Mouse (Mus musculus): ENCODE results near the gene Actr3b. TPM values are rescaled to one million over a fixed set of nuclear protein-coding genes. Genes with fewer than 3 reads are reported as not detected.
"Not testable (repeated sequence)": the region's sequence is repeated elsewhere in the genome, so short reads cannot be mapped to it uniquely, and the experiment has no call there.

Gene Actr3b
- total and polyA plus RNA-seq, 3 experiments = 5.6 to 13.5 (median 7.7) TPM

DNA sequence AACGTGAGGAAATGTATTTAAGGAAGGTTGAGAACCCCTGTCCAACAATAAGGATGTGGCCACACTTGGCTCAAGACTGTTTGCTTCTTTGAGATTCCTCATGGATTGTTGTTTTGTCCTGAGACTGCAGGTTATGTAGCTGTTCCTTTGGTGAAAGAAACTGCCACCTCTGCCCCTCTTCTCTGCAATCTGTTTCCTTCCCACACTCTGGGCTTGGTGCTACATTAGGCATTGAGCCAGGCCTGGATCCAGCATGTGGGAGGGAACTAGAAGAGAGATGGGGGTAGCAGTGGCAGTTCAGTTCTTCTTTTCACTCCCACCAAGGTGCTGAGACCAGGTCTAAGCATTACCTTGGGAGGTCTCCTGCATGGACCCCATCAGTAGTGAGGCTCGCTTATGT is 23.9 kb upstream of the Actr3b start:
- no peak for ATAC-seq (ENCODE audit: extremely low read depth, insufficient number of reproducible peaks, low FRiP score, poor library complexity, severe bottlenecking)
- H3K27me3 ChIP-seq (ENCODE audit: insufficient read depth, low read length) = peaks cover 15% of the 10 kb centered on the region; the same call in 1 of the 2 replicates
- H3K9me3 ChIP-seq (replicated peaks) = no peaks in the 10 kb centered on the region
- no peak overlapping the region for H3K4me3 ChIP-seq (ENCODE audit: low read depth, low read length)
- peaks cover 61% of the 10 kb centered on the region for H3K4me1 ChIP-seq (ENCODE audit: insufficient read depth, low read depth, low read length)
- no peak for DNase-seq (ENCODE audit: low spot score)
- TF ChIP-seq TAL1 (conservative IDR thresholded peaks at IDR 0.05; ENCODE audit: low read depth, low read length) (no peak), CTCF (IDR thresholded peaks at IDR 0.05; ENCODE audit: low read depth, low read length) (no peak), GATA2 (IDR thresholded peaks at IDR 0.05; ENCODE audit: borderline replicate concordance, low read depth, low read length) (no peak), POLR2AphosphoS5 (IDR thresholded peaks at IDR 0.05; ENCODE audit: insufficient replicate concordance, low read depth, low read length) (no peak), GATA1 (IDR thresholded peaks at IDR 0.05; ENCODE audit: borderline replicate concordance, low read length) (no peak)
- no peaks in the 10 kb centered on the region for H3K36me3 ChIP-seq (replicated peaks)

DNA sequence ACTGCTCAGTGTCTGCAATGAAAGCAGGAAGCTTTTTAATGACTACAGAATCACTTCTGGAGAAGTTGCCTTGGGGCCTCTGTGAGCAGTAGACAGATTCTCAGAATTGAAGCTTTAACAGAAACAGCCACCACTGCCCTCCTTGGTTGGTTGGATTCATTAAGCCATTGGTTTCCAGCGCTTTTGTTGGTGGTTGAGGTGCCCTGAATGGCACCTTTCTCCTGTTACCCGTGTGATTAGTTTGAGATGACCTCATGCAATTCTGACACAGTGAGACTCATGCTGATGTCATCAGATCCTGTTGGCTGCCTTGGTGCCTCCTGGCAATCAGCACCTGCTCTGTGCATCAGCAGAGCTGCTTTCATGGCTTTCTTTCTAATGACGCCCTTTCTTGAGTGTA is 21.3 kb upstream of the Actr3b start:
- Histone ChIP-seq H3K36me3 (replicated peaks) (no peaks in the 10 kb centered on the region), H3K9me3 (replicated peaks) (no peaks in the 10 kb centered on the region), H3K4me1 (ENCODE audit: insufficient read depth, low read depth, low read length) (peaks cover 64% of the 10 kb centered on the region), H3K27me3 (ENCODE audit: insufficient read depth, low read length) (peaks cover 5% of the 10 kb centered on the region; the same call in 1 of the 2 replicates), H3K4me3 (ENCODE audit: low read depth, low read length) (no peak overlapping the region)
- DNase-seq (ENCODE audit: low spot score) (peak; percentile 19), ATAC-seq (ENCODE audit: extremely low read depth, insufficient number of reproducible peaks, low FRiP score, poor library complexity, severe bottlenecking) (no peak; the same call in 1 of the 2 replicates)
- no peak for TF ChIP-seq GATA2 (IDR thresholded peaks at IDR 0.05; ENCODE audit: borderline replicate concordance, low read depth, low read length)
- no peak for TF ChIP-seq CTCF (IDR thresholded peaks at IDR 0.05; ENCODE audit: low read depth, low read length)
- TF ChIP-seq GATA1 (IDR thresholded peaks at IDR 0.05; ENCODE audit: borderline replicate concordance, low read length) = no peak
- TF ChIP-seq POLR2AphosphoS5 (IDR thresholded peaks at IDR 0.05; ENCODE audit: insufficient replicate concordance, low read depth, low read length) = no peak
- no peak for TF ChIP-seq TAL1 (conservative IDR thresholded peaks at IDR 0.05; ENCODE audit: low read depth, low read length)

DNA sequence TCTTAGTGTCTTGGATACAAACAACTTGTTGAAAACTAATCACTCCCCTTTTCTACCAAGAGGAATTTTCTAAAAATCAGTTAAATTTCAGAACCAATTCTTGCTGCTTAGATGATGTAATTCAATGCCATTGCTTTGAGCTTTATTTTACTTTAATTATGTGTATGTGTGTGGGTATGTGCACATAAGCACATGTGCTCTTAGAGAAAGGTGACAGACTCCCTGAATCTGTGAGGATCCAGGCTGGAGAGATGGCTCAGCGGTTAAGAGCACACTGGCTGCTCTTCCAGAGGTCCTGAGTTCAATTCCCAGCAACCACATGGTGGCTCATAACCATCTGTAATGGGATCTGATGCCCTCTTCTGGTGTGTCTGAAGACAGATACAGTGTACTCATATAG is 20.9 kb upstream of the Actr3b start:
- not testable (repeated sequence) for DNase-seq (ENCODE audit: low spot score); H3K36me3 ChIP-seq (replicated peaks); H3K4me3 ChIP-seq (ENCODE audit: low read depth, low read length); ATAC-seq (ENCODE audit: extremely low read depth, insufficient number of reproducible peaks, low FRiP score, poor library complexity, severe bottlenecking); H3K27me3 ChIP-seq (ENCODE audit: insufficient read depth, low read length); H3K9me3 ChIP-seq (replicated peaks)
- peaks cover 67% of the 10 kb centered on the region for H3K4me1 ChIP-seq (ENCODE audit: insufficient read depth, low read depth, low read length)

DNA sequence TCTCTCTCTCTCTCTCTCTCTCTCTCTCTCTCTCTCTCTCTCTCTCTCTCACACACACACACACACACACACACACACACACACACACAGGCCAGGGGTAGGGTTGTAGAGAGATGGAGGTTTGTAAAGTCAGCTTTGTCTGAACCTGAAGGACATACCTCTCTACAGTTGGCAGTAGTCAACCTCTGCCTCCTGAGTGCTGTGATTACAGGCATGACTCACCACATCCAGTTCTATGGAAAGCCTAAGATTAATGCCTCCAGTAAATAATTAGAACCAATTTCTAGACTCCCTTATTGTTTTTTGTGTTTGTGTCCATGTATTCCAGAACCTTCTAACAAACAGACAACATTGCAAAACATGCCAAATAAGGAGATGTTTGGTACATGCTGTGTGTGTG is 11.9 kb upstream of the Actr3b start:
- Histone ChIP-seq H3K36me3 (replicated peaks) (no peaks in the 10 kb centered on the region), H3K4me1 (ENCODE audit: insufficient read depth, low read depth, low read length) (peaks cover 71% of the 10 kb centered on the region), H3K27me3 (ENCODE audit: insufficient read depth, low read length) (no peaks in the 10 kb centered on the region), H3K9me3 (replicated peaks) (no peaks in the 10 kb centered on the region; the same call in 1 of the 2 replicates), H3K4me3 (ENCODE audit: low read depth, low read length) (no peak overlapping the region)
- ATAC-seq (ENCODE audit: extremely low read depth, insufficient number of reproducible peaks, low FRiP score, poor library complexity, severe bottlenecking) (no peak), DNase-seq (ENCODE audit: low spot score) (no peak)
- TF ChIP-seq GATA1 (IDR thresholded peaks at IDR 0.05; ENCODE audit: borderline replicate concordance, low read length) = no peak
- no peak for TF ChIP-seq GATA2 (IDR thresholded peaks at IDR 0.05; ENCODE audit: borderline replicate concordance, low read depth, low read length)
- TF ChIP-seq POLR2AphosphoS5 (IDR thresholded peaks at IDR 0.05; ENCODE audit: insufficient replicate concordance, low read depth, low read length) = no peak
- no peak for TF ChIP-seq TAL1 (conservative IDR thresholded peaks at IDR 0.05; ENCODE audit: low read depth, low read length)
- TF ChIP-seq CTCF (IDR thresholded peaks at IDR 0.05; ENCODE audit: low read depth, low read length) = no peak

DNA sequence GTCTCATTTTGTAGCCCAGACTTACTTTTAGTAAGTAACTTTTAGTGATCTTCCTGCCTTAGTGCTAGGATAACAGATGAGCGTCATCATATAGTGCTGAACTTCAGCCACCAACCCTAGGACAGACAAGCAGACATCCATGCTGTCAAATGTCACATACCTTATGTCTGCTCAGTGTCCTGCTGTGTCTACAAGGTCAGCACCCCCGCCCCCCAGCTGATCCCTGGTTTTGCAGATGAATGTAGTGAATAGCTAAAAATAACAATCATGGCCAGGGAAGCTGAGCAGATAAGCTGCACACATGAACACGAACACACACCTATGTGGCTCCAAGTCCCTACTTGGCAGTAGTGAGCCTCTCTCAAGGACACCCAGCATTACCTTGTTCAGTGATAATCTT is 11.2 kb upstream of the Actr3b start:
- TF ChIP-seq TAL1 (conservative IDR thresholded peaks at IDR 0.05; ENCODE audit: low read depth, low read length) = no peak
- TF ChIP-seq GATA1 (IDR thresholded peaks at IDR 0.05; ENCODE audit: borderline replicate concordance, low read length) = no peak
- no peak for TF ChIP-seq GATA2 (IDR thresholded peaks at IDR 0.05; ENCODE audit: borderline replicate concordance, low read depth, low read length)
- no peak for TF ChIP-seq POLR2AphosphoS5 (IDR thresholded peaks at IDR 0.05; ENCODE audit: insufficient replicate concordance, low read depth, low read length)
- no peak for TF ChIP-seq CTCF (IDR thresholded peaks at IDR 0.05; ENCODE audit: low read depth, low read length)
- no peak for ATAC-seq (ENCODE audit: extremely low read depth, insufficient number of reproducible peaks, low FRiP score, poor library complexity, severe bottlenecking)
- Histone ChIP-seq H3K36me3 (replicated peaks) (no peaks in the 10 kb centered on the region), H3K9me3 (replicated peaks) (no peaks in the 10 kb centered on the region; the same call in 1 of the 2 replicates), H3K4me1 (ENCODE audit: insufficient read depth, low read depth, low read length) (peaks cover 71% of the 10 kb centered on the region), H3K27me3 (ENCODE audit: insufficient read depth, low read length) (no peaks in the 10 kb centered on the region), H3K4me3 (ENCODE audit: low read depth, low read length) (no peak overlapping the region)
- no peak for DNase-seq (ENCODE audit: low spot score)

DNA sequence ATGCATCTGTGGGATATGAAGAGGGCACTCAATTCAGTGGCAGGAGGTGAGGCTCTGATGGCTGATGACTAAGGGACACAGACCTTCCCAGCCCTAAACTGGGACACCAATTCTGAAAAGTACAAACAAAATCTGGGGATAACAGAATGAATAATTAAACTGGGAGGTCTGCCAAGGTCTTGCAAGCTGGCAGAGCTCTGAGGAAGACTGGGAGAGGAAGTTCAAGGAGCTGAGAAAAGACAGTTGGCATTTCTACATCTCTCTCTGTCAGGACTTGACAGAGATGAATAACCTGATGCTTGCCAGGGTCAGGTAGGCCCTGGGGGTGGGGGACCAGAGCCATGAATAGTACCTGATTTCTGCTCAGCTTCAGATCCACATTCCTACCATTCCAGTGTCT is 8.2 kb upstream of the Actr3b start:
- H3K4me1 ChIP-seq (ENCODE audit: insufficient read depth, low read depth, low read length) = peaks cover 59% of the 10 kb centered on the region
- DNase-seq (ENCODE audit: low spot score) = no peak
- no peak for TF ChIP-seq POLR2AphosphoS5 (IDR thresholded peaks at IDR 0.05; ENCODE audit: insufficient replicate concordance, low read depth, low read length)
- no peak for TF ChIP-seq GATA2 (IDR thresholded peaks at IDR 0.05; ENCODE audit: borderline replicate concordance, low read depth, low read length)
- TF ChIP-seq CTCF (IDR thresholded peaks at IDR 0.05; ENCODE audit: low read depth, low read length) = no peak
- TF ChIP-seq TAL1 (conservative IDR thresholded peaks at IDR 0.05; ENCODE audit: low read depth, low read length) = no peak
- TF ChIP-seq GATA1 (IDR thresholded peaks at IDR 0.05; ENCODE audit: borderline replicate concordance, low read length) = no peak
- no peaks in the 10 kb centered on the region for H3K27me3 ChIP-seq (ENCODE audit: insufficient read depth, low read length)
- no peak overlapping the region for H3K4me3 ChIP-seq (ENCODE audit: low read depth, low read length)
- ATAC-seq (ENCODE audit: extremely low read depth, insufficient number of reproducible peaks, low FRiP score, poor library complexity, severe bottlenecking) = no peak
- H3K9me3 ChIP-seq (replicated peaks) = no peaks in the 10 kb centered on the region
- no peaks in the 10 kb centered on the region for H3K36me3 ChIP-seq (replicated peaks)

DNA sequence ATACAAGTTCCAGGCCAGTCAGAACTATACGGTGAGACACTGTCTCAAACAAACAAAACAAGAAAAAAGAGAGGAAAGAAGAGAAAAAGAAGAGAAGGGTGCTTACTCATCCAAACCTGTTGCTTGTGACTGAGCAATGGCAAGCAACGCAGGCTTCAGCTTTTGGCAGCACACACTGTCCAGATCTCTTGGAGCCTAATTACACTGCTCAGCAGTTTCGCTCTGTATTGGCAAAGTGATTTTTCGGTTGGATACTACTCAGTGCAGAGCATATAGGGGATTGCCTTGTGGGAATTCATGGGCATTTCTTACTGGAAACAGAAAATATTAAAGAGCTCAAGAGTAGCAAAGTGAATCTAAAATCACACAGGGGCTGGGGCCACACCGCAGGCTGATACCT is 6.9 kb upstream of the Actr3b start:
- peaks cover 48% of the 10 kb centered on the region for H3K4me1 ChIP-seq (ENCODE audit: insufficient read depth, low read depth, low read length)
- no peaks in the 10 kb centered on the region for H3K9me3 ChIP-seq (replicated peaks)
- no peak overlapping the region for H3K4me3 ChIP-seq (ENCODE audit: low read depth, low read length)
- no peaks in the 10 kb centered on the region for H3K27me3 ChIP-seq (ENCODE audit: insufficient read depth, low read length)
- TF ChIP-seq POLR2AphosphoS5 (IDR thresholded peaks at IDR 0.05; ENCODE audit: insufficient replicate concordance, low read depth, low read length) (no peak), CTCF (IDR thresholded peaks at IDR 0.05; ENCODE audit: low read depth, low read length) (no peak), GATA1 (IDR thresholded peaks at IDR 0.05; ENCODE audit: borderline replicate concordance, low read length) (no peak)
- no peak for DNase-seq (ENCODE audit: low spot score)
- no peaks in the 10 kb centered on the region for H3K36me3 ChIP-seq (replicated peaks)
- no peak for ATAC-seq (ENCODE audit: extremely low read depth, insufficient number of reproducible peaks, low FRiP score, poor library complexity, severe bottlenecking)
